Mouse (Mus musculus) erythroblast, embryonic 14.5 days (primary cell): ENCODE measurements around the gene AU018091.

Experiments
- GATA1 ChIP-seq: IDR thresholded peaks from 2 replicates; pipeline ENCODE4 v1.6.1; 2012; ENCODE audit warnings: low read length, inconsistent platforms, mixed read lengths
- TAL1 ChIP-seq: IDR thresholded peaks from 3 replicates; pipeline ENCODE4 v1.6.1; 2012; ENCODE audit warnings: low read length, inconsistent platforms, mixed read lengths

DNA sequence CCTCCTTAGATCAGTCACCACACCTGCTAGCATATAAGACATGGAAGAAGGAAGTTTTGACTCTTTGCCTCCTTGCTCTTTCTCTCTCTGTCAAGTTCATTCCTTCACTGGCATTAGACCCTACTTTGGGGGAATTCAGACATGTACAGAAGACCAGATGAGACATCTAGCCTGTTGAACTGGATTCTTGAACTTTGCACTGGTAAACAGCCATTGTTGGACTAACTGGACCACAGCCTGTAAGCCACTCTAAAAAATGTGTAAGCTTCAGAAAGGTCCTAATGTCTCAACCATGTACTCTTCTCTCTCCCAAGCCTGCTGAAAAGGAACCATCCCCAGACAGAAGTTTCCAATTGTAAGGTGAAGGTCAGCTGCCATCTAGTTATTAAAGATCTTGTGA, 22.9 kb downstream of the AU018091 start:
- TF ChIP-seq TAL1, result no peak
- no peak for TF ChIP-seq GATA1
